Mouse (Mus musculus) cortical plate, adult 2 months (tissue): ENCODE measurements at regions not wholly inside any gene's neighbourhood (a gene's known extent, or its start where the extent isn't known, plus 50 kb on each side); places are given as distances from the start of the nearest gene placed in this dataset.

Source experiments
- CTCF ChIP-seq: fragments of 200-500 bp; IDR thresholded peaks from 2 replicates; pipeline ENCODE4 v1.5.1; 2011; ENCODE audit warnings: mild to moderate bottlenecking, control low read depth, low read length; ENCODE audit not compliant: insufficient read depth; ENCODE audit errors: extremely low read depth
- POLR2A ChIP-seq: fragments of 200-500 bp; IDR thresholded peaks from 2 replicates; pipeline ENCODE4 v1.6.1; 2011; ENCODE audit warnings: mild to moderate bottlenecking, low read length, control low read depth; ENCODE audit not compliant: insufficient read depth; ENCODE audit errors: extremely low read depth

DNA sequence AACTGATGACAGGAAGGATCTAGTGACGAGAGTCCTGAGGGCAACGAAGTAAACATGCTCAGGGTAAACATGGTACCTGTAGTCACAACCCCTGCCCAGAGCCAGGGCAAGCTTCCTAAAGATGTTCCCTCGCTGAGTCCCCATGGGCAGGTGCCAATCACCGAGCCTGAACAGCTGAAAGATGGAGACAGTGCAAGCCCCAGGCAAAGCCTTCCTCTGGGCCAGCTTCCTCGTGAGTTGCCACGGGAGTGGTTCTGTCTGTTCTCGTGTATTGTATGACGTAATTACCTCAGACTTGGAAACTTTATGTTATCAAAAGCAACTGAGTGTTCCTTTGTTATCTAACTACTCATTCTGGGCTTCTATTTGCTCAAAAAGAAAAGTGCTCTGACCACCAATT, 147.4 kb downstream of the Ifng start:
- TF ChIP-seq POLR2A (no peak), CTCF (no peak)
